Mouse (Mus musculus) heart, embryonic 13.5 days (tissue): ENCODE results near the gene Il12rb2. TPM values are rescaled to one million over a fixed set of nuclear protein-coding genes. Genes with fewer than 3 reads are reported as not detected.

Source experiments
- ATAC-seq: fragments of 200-750 bp; cut with Nextera tagmentation; 2 replicates; pipeline ENCODE4 v1.8.0; 2017; ENCODE audit warnings: moderate TSS enrichment; ENCODE audit not compliant: insufficient number of reproducible peaks, low FRiP score, low TSS enrichment; ENCODE audit errors: extremely low read depth
- H3K27ac ChIP-seq: fragments of 300-500 bp; sonication (generic); replicated peaks from 2 replicates; pipeline ENCODE4 v1.5.1; 2015; ENCODE audit warnings: moderate library complexity, mild to moderate bottlenecking, inconsistent platforms
- H3K27me3 ChIP-seq: fragments of 300-500 bp; sonication (generic); replicated peaks from 2 replicates; pipeline ENCODE4 v1.6.1; 2015; ENCODE audit warnings: mild to moderate bottlenecking, inconsistent platforms
- H3K36me3 ChIP-seq: fragments of 300-500 bp; sonication (generic); 2 replicates; pipeline ENCODE4 v1.6.1; 2015; ENCODE audit warnings: mild to moderate bottlenecking, inconsistent platforms
- H3K4me1 ChIP-seq: fragments of 300-500 bp; sonication (generic); 2 replicates; pipeline ENCODE4 v1.6.1; 2015; ENCODE audit warnings: inconsistent platforms
- H3K4me2 ChIP-seq: fragments of 300-500 bp; sonication (generic); 2 replicates; pipeline ENCODE4 v1.6.1; 2015; ENCODE audit warnings: inconsistent platforms, mild to moderate bottlenecking, moderate library complexity
- H3K4me3 ChIP-seq: fragments of 300-500 bp; sonication (generic); 2 replicates; pipeline ENCODE4 v1.5.1; 2015; ENCODE audit warnings: moderate library complexity, mild to moderate bottlenecking, inconsistent platforms
- H3K9ac ChIP-seq: fragments of 300-500 bp; sonication (generic); 2 replicates; pipeline ENCODE4 v1.6.1; 2015; ENCODE audit warnings: inconsistent platforms, mild to moderate bottlenecking, moderate library complexity
- H3K9me3 ChIP-seq: fragments of 300-500 bp; sonication (generic); 2 replicates; pipeline ENCODE4 v1.6.1; 2016; ENCODE audit warnings: inconsistent platforms
- WGBS: fragments of 180-500 bp; shearing (Covaris S2); methylation state at CpG from one replicate; pipeline ENCODE4 v1.1.7; 2015; ENCODE audit warnings: mixed read lengths; 5-methylcytosine and 5-hydroxymethylcytosine counted together
- polyA plus RNA-seq: library from polyadenylated mRNA; unstranded; fragments of >200 nt; fragmentation: Nextera tagmentation; extraction: Ambion mirVana; gene quantifications from 2 replicates; pipeline ENCODE4 v1.2.1, GENCODE M21; 2015

Gene Il12rb2
- polyA plus RNA-seq, 1 experiment from 2014 or later, result 0.07 TPM

DNA sequence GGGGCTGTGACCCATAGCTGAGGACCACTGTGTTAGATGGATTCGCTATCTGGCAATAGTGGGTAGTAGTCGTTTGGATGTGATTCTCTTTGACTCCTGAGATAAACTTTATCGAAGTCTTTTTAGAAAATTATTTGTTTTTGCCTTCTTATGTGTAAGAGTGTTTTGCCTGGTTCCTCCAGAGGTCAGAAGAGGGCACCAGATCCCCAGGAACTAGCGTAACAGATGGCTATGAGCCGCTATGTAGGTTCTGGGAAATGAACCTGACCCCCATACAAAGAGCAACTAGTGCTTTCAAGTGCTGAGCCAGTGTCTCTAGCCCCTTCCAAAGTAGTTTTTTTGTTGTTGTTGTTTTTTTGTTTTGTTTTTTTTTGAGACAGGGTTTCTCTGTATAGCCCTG lies 79.9 kb downstream of the Il12rb2 start:
- Histone ChIP-seq H3K9ac (no peak overlapping the region), H3K27me3 (no peaks in the 10 kb centered on the region), H3K4me1 (peaks cover 18% of the 10 kb centered on the region), H3K27ac (no peak overlapping the region), H3K4me3 (no peak overlapping the region), H3K9me3 (no peaks in the 10 kb centered on the region), H3K36me3 (peaks cover 14% of the 10 kb centered on the region), H3K4me2 (no peak overlapping the region)
- no peak for ATAC-seq
- WGBS, result 56% methylated on average over 5 of the region's 5 CpGs

DNA sequence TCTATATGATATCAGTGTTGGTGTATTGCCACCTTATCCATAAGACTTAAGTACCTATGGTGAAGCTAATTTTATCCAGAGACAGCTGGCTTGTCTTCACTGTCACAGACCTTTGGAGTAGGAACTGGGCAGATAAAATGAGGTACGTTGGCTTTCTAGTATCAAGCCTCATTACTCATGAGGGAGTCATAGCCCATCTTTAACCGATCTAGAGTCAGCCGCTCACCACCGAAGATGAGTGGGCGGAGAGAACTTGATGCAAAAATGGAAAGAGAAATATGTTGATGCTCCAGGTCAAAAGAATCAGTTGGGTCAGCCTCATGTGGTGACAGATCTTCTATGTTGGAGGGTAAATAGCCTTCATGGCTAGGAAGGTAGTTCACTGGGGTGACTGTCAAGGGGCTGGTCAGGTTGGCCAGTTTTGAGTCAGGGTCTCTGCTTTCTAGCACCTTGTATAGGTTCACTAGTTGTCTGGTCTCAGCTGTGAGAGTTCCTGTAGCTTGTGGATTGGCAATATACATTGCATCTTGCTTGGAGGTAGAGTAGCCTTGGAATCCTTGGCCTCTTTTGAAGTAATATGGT lies 83.9 kb downstream of the Il12rb2 start:
- no peak for ATAC-seq

DNA sequence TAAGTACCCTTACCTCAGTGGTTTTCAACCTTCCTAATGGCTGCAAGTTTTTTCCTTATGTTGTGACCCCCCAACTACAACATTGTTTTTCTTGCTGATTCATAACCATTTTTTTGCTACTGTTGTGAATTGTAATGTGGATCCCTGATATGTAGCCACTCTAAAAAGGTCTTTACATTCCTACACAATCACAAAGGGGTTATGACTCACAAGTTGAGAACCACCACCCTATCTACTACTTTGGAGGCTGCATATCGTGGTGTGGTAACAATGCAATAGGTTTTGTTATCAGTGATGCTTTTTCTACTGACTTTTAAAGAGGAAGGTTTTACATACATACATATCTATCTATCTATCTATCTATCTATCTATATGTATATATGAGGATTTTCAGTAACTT lies 93.1 kb downstream of the Il12rb2 start:
- Histone ChIP-seq H3K4me2 (no peak overlapping the region), H3K9me3 (no peaks in the 10 kb centered on the region), H3K4me1 (peaks cover 8% of the 10 kb centered on the region; the same call in 1 of the 2 replicates), H3K9ac (no peak overlapping the region), H3K36me3 (peaks cover 75% of the 10 kb centered on the region), H3K27me3 (no peaks in the 10 kb centered on the region), H3K4me3 (no peak overlapping the region), H3K27ac (no peak overlapping the region)
- no peak for ATAC-seq
- WGBS, result 49% methylated on average over 1 of the region's 1 CpGs

More for the DNA sequence above, 83.9 kb downstream of the Il12rb2 start:
- Histone ChIP-seq H3K27me3 (no peaks in the 10 kb centered on the region), H3K4me2 (no peak overlapping the region), H3K4me3 (no peak overlapping the region), H3K4me1 (0 out of 2 replicates have a peak, but pooled peaks cover 3% of the 10 kb centered on the region), H3K9ac (no peak overlapping the region), H3K9me3 (no peaks in the 10 kb centered on the region), H3K36me3 (peaks cover 44% of the 10 kb centered on the region), H3K27ac (no peak overlapping the region)
- 62% methylated on average over 5 of the region's 5 CpGs for WGBS

DNA sequence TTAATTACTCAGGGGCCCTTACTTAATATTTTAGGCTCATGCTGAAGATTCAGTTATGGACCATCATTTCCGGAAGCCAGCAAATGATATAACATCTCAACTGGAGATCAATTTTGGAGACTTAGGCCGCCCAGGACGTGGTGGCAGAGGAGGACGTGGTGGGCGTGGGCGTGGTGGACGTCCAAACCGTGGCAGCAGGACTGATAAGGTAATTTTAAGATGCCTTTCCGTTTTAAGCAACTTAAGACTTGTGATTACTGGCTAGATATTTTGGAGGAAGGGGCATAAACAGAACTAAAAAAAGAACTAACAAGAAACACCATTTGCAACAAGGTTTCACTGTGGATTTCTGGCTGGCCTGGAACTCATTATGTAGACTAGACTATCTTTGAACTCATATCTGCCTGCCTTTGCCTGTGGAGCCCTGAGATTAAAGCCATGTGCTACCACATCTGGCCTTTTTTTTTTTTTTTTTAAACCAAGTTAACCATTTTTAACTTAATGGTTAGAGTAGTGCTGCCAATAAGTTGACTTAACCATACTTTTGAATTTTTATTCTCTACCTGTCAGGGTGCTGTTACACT lies 94.3 kb downstream of the Il12rb2 start:
- no peak overlapping the region for H3K27ac ChIP-seq
- H3K9ac ChIP-seq, result no peak overlapping the region
- no peak overlapping the region for H3K4me2 ChIP-seq
- H3K27me3 ChIP-seq, result no peaks in the 10 kb centered on the region
- H3K36me3 ChIP-seq, result peaks cover 77% of the 10 kb centered on the region
- H3K9me3 ChIP-seq, result no peaks in the 10 kb centered on the region
- no peak overlapping the region for H3K4me3 ChIP-seq
- no peak for ATAC-seq
- peaks cover 13% of the 10 kb centered on the region for H3K4me1 ChIP-seq
- 56% methylated on average over 9 of the region's 9 CpGs for WGBS

DNA sequence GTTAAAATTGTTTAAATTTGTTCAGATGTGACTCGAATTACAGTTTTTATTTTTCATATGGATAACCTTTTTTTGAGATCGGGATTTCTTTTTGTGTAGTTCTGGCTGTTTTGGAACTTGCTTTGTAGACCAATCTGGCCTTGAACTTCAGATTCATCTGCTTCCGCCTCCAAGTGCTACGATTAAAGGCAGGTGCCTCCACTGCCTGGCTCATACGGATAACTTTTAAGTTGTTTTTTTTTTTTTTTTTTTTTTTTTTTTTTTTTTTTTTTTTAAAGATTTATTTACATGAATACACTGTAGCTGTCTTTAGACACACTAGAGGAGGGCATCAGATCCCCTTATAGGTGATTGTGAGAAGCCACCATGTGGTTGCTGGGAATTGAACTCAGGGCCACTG lies 98.0 kb downstream of the Il12rb2 start:
- Histone ChIP-seq H3K9ac (no peak overlapping the region), H3K27ac (no peak overlapping the region), H3K4me1 (peaks cover 20% of the 10 kb centered on the region), H3K27me3 (no peaks in the 10 kb centered on the region), H3K9me3 (no peaks in the 10 kb centered on the region), H3K4me3 (no peak overlapping the region), H3K4me2 (no peak overlapping the region), H3K36me3 (peaks cover 78% of the 10 kb centered on the region)
- WGBS, result 87% methylated on average over 5 of the region's 5 CpGs
- no peak for ATAC-seq

DNA sequence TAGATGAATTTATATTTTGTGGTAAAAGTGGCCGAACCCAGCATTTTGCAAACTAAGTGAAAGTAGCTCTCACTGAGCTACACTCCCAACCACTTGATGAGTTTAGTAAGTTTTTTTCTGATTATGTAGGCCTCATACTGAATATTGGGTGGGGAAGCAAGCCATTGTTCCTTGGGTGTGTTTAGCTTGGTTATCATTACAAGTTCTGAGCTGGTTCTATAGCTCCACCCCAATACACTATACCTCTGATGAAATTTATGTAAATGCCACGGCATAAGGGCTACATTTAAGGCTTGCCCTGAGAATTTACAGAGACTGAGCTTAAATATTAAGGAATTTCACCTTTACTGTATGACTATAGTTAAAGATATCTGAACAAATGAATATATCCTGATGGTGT lies 106.5 kb downstream of the Il12rb2 start:
- WGBS, result 24% methylated on average over 2 of the region's 2 CpGs
- H3K27me3 ChIP-seq, result no peaks in the 10 kb centered on the region
- peaks cover 39% of the 10 kb centered on the region for H3K4me1 ChIP-seq
- H3K36me3 ChIP-seq, result peaks cover 28% of the 10 kb centered on the region
- no peak overlapping the region for H3K27ac ChIP-seq
- no peak for ATAC-seq
- H3K4me3 ChIP-seq, result peak overlapping the region; percentile 100
- H3K4me2 ChIP-seq, result peak overlapping the region; percentile 84
- H3K9me3 ChIP-seq, result no peaks in the 10 kb centered on the region
- H3K9ac ChIP-seq, result peak overlapping the region; percentile 77

DNA sequence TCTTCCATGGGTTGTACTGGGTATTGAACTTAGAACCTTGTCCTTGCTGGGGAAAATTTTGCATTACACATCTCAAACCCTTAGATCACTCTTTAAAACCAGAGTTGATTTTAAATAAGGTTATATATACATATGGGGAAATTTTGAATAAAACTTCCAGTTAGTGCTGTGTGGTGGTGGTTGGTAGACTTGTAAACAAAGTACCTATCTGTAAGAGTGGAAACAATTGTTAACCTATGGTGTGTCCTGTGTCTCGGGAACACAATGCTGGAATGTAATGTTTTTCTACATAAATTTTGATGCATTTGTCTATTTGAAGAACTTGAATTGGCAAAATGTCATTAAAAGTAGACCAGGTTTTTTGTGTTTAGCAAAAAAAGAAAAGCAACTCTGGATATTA lies 107.0 kb downstream of the Il12rb2 start:
- 9% methylated on average over 1 of the region's 1 CpGs for WGBS
- Histone ChIP-seq H3K36me3 (peaks cover 24% of the 10 kb centered on the region), H3K9me3 (no peaks in the 10 kb centered on the region), H3K9ac (peak overlapping the region; percentile 77), H3K4me3 (peak overlapping the region; percentile 100), H3K4me2 (peak overlapping the region; percentile 84), H3K4me1 (peaks cover 37% of the 10 kb centered on the region), H3K27ac (no peak overlapping the region), H3K27me3 (no peaks in the 10 kb centered on the region)
- ATAC-seq, result no peak

DNA sequence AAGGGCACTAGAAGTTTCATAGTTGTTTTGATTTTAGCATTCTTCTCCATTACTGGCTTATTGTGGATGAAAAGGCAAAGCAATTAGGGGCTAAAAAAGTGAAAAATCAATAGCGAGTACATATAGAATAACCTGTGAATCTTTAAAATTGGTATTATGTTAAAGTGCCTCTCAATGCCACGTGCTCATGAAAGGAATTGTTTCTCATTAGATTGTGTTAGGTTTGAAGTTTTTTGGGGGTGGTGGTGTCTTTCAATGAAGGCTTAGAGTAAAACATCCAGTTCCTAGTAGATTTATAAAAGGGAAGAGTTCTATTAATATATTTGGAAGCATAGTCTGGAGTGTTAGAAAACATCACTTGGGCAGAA lies 107.8 kb downstream of the Il12rb2 start:
- Histone ChIP-seq H3K27ac (peak overlapping the region; percentile 93; the same call in 1 of the 2 replicates), H3K4me1 (peaks cover 33% of the 10 kb centered on the region), H3K36me3 (peaks cover 17% of the 10 kb centered on the region), H3K4me2 (peak overlapping the region; percentile 84), H3K4me3 (peak overlapping the region; percentile 100), H3K9me3 (no peaks in the 10 kb centered on the region), H3K9ac (peak overlapping the region; percentile 100), H3K27me3 (no peaks in the 10 kb centered on the region)
- no peak for ATAC-seq
- WGBS, result 0% methylated on average over 2 of the region's 2 CpGs

DNA sequence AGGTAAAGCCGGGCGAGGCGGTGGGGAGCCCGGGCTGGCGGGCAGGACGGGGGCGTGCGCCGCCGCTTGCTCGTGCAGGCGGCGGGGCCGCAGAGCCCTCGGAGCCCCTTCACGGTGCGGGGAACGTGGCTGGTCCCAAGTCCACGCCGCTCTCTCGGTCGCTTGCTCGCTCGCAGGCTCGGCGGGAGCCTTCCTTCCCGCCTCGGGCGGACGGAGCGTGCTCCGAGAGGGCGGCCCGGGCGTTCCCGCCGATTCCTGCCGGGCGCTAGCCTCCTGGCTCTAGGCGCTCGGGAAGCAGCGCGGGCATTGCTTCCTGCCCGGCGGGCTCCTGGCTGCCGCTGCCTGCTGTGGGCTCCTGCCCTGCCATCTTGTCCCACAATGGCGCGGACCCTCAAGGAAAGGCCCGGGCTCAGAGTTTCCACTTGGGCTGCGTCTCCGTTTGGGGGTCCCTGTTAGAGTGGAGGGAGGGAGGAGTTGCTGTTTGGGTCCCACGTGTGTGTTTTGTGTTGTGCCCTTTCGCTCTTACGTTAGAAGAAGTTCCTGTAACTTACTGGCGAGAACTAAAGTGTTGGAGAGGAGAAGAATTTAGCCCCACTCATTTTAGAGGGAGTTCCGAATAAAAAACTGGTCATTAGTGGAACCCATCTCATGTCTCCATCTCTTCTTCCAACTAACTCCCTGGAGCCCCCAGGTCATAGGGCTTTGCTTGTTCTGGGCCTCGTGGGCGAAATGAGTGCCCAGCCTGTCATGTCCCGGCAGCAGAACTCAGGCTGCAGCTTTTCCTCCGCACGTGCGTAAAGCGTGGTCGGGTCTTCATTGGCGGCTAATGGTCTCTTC lies 108.4 kb downstream of the Il12rb2 start:
- WGBS, result 0% methylated on average over 64 of the region's 65 CpGs
- Histone ChIP-seq H3K4me2 (peak overlapping the region; percentile 84), H3K4me3 (peak overlapping the region; percentile 100), H3K36me3 (peaks cover 13% of the 10 kb centered on the region), H3K27ac (peak overlapping the region; percentile 93), H3K27me3 (no peaks in the 10 kb centered on the region), H3K9ac (peak overlapping the region; percentile 100), H3K9me3 (no peaks in the 10 kb centered on the region), H3K4me1 (peaks cover 33% of the 10 kb centered on the region)
- ATAC-seq, result no peak

DNA sequence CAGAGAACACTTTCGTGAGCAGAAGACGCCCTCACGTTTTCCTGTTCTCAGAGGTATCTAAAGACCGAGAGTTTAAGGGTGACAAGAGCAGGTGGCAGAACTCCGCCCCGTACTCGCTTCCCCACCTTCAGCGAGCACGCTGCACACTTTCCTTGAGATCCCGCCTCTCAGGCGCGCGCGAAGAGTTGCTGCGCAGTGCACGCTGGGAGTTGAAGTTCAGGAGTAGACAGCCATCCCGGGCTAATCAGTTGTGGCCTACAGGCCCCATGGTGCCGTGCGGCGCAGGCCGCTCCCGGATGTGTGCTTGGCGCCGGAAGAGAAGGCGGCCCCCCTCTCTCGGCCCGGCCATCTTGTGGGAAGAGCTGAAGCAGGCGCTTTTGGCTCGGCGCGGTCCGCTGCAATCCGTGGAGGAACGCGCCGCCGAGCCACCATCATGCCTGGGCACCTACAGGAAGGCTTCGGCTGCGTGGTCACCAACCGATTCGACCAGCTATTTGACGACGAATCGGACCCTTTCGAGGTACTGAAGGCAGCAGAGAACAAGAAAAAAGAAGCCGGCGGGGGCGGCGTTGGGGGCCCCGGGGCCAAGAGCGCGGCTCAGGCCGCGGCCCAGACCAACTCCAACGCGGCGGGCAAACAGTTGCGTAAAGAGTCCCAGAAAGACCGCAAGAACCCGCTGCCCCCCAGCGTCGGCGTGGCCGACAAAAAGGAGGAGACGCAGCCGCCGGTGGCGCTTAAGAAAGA lies 109.2 kb downstream of the Il12rb2 start:
- peak overlapping the region; percentile 84 for H3K4me2 ChIP-seq
- no peaks in the 10 kb centered on the region for H3K27me3 ChIP-seq
- peak overlapping the region; percentile 93 for H3K27ac ChIP-seq
- peaks cover 6% of the 10 kb centered on the region for H3K36me3 ChIP-seq
- peak overlapping the region; percentile 100 for H3K9ac ChIP-seq
- H3K4me1 ChIP-seq, result peaks cover 33% of the 10 kb centered on the region
- H3K9me3 ChIP-seq, result no peaks in the 10 kb centered on the region
- peak overlapping the region; percentile 100 for H3K4me3 ChIP-seq
- WGBS, result under 1% methylated on average over 68 of the region's 68 CpGs
- peak; percentile 99 for ATAC-seq

DNA sequence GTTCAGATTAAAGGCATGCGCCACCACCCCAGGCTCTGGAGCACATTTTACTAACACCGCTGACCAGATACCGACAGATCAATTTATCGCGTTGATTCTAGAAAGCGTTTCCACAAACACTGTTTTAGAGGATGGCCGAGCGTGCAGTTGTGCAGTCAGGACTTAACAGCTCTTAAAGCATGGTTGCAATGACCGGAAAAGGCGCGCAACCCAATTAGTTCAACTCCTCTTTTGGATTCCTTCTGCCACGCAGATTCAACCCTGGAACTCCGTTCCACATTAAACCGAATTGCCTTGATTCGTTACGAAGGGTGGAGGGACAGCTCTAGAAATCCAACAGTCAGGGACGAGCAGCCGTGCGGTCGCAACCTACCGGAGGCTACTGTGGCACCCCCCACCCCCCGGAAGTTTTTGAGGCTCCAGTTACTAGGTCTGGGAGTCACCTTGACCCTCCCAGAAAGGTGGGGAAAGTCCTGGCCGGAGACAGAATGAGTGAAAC lies 109.8 kb downstream of the Il12rb2 start:
- 1% methylated on average over 23 of the region's 23 CpGs for WGBS
- H3K9me3 ChIP-seq, result no peaks in the 10 kb centered on the region

More for the DNA sequence above, 109.8 kb downstream of the Il12rb2 start:
- Histone ChIP-seq H3K27ac (peak overlapping the region; percentile 91), H3K36me3 (no peaks in the 10 kb centered on the region), H3K4me2 (peak overlapping the region; percentile 84), H3K9ac (peak overlapping the region; percentile 83), H3K27me3 (no peaks in the 10 kb centered on the region), H3K4me1 (peaks cover 33% of the 10 kb centered on the region), H3K4me3 (peak overlapping the region; percentile 100)
- ATAC-seq, result peak; percentile 30
